In the genomic region with DNA sequence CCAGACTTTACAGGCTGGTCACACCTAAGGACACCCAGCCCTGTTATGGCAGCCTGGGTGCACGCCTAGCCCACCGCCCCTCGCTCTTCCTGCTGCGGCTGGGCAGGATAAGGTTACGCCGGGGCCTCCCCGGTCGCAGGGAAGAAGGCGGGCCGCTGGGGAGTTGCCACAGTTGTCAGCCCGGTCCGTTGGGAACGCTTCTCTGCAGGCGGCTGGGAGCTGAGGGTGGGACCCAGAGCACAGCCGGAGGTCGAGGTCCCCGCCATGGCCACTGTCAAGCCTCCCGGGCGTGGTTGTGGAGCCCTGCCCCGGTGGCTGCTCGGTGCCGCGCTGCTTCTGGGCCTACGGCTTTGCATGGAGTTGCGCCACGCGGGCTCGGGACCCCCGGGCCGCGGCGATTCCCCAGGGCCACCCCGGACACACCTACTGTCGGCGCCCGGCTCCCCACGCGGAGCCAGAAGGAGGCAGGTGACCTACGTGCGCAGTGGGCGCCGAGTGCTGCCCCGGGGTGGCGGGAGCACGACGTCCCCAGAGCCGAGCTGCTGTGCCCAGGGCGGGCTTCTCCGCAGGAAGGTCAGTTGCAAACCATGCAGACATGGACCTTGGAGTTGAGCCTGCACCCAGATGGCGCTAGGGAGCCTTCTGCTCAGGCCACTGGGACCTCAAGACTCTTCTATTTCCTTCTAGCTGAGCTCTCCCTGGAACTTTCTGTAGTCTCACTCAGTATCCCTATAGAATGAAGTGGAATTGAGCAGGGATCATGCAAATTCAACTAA, we compare ENCODE assay signal across 8 mouse cellular contexts. TPM values are rescaled to one million over a fixed set of nuclear protein-coding genes. Genes with fewer than 3 reads are reported as not detected.
A peak's percentile ranks its signal among the peaks of the same experiment; 100 is the strongest.
DNase-seq lines count a peak whose midpoint lies in the region; ATAC-seq and TF ChIP-seq lines count a peak whose summit lies in the region.

Mettl24 (plus strand) TSS at position 191 of the 776 bp plus-strand sequence.

- peak within 1 kb of the TSS; percentile 74 for H3K9ac ChIP-seq in hindbrain, embryonic 12.5 days
- H3K9ac ChIP-seq in lung, postnatal 0 days (replicated peaks; ENCODE audit: low read depth): peak within 1 kb of the TSS; percentile 59

- peak within 1 kb of the TSS; percentile 56 for H3K4me3 ChIP-seq in hindbrain, embryonic 12.5 days
- peak within 1 kb of the TSS; percentile 53 for H3K4me3 ChIP-seq in lung, postnatal 0 days (ENCODE audit: low read depth, low read length)

- H3K27ac ChIP-seq in hindbrain, embryonic 12.5 days: no peak within 1 kb of the TSS
- H3K27ac ChIP-seq in lung, postnatal 0 days (ENCODE audit: low read length): peak within 1 kb of the TSS; percentile 75

- WGBS in hindbrain, embryonic 12.5 days: under 1% methylated on average over 49 of the region's 50 CpGs
- WGBS in lung, postnatal 0 days: under 1% methylated on average over 45 of the region's 50 CpGs

- peak within 1 kb of the TSS; percentile 99 for H3K4me2 ChIP-seq in hindbrain, embryonic 12.5 days (replicated peaks)
- peak within 1 kb of the TSS; percentile 98 for H3K4me2 ChIP-seq in lung, postnatal 0 days (replicated peaks; ENCODE audit: low read depth, low read length)

- H3K4me1 ChIP-seq in hindbrain, embryonic 12.5 days: peaks cover 7% of the 10 kb centered on the region; the same call in 1 of the 2 replicates
- no peaks in the 10 kb centered on the region for H3K4me1 ChIP-seq in lung, postnatal 0 days (ENCODE audit: insufficient read depth, low read depth, low read length)

- H3K9me3 ChIP-seq in hindbrain, embryonic 12.5 days (replicated peaks): no peaks in the 10 kb centered on the region
- H3K9me3 ChIP-seq in lung, postnatal 0 days (ENCODE audit: low read length): no peaks in the 10 kb centered on the region

- no peak for TF ChIP-seq EP300 in lung, postnatal 0 days (IDR thresholded peaks at IDR 0.05)

- peak; percentile 88 for TF ChIP-seq CTCF in lung, postnatal 0 days (IDR thresholded peaks at IDR 0.05)

- H3K27me3 ChIP-seq in hindbrain, embryonic 12.5 days: peaks cover 5% of the 10 kb centered on the region
- no peaks in the 10 kb centered on the region for H3K27me3 ChIP-seq in lung, postnatal 0 days (replicated peaks; ENCODE audit: insufficient read depth, low read length)

- DNase-seq in adrenal gland, adult (ENCODE audit: inconsistent age in 2 of 2, low spot score in 1 of 2): peak; percentile 88 to 94
- peak; percentile 80 to 81 for DNase-seq in cerebellum, postnatal 36 days
- DNase-seq in frontal cortex, postnatal 36 days (ENCODE audit: low spot score in 2 of 2): peak; percentile 62 to 76
- DNase-seq in layer of hippocampus, postnatal 10 days (ENCODE audit: low spot score in 2 of 2): peak; percentile 68 to 80
- DNase-seq in lung, postnatal 0 days (ENCODE audit: low spot score): peak; percentile 89
- DNase-seq in right cerebral cortex, adult 18-20 months: peak; percentile 77
- no peak for DNase-seq in B cell, adult 2 months

- ATAC-seq in hindbrain, embryonic 12.5 days (ENCODE audit: low FRiP score): peak; percentile 88
- peak; percentile 93 for ATAC-seq in lung, postnatal 0 days

- no peaks in the 10 kb centered on the region for H3K36me3 ChIP-seq in hindbrain, embryonic 12.5 days
- no peaks in the 10 kb centered on the region for H3K36me3 ChIP-seq in lung, postnatal 0 days (ENCODE audit: insufficient read depth, low read length)

RNA-seq across cellular contexts. Expression of gene Mettl24, which starts in this region (rescaled TPM):
- 0.39 and 0.59 TPM in 2 replicates for polyA plus RNA-seq in hindbrain, embryonic 12.5 days (2016; fragmentation: Nextera tagmentation; extraction: Ambion mirVana)
- total RNA-seq in layer of hippocampus, postnatal 10 days (2021): 1 to 10 TPM; 1.5 to 2.4 TPM
- polyA plus RNA-seq in lung, postnatal 0 days (2015; fragmentation: Nextera tagmentation; extraction: Ambion mirVana): 17.1 and 21.6 TPM in 2 replicates

Comparison
In these comparisons a context has a peak if more than half of its experiments do, and no peak if none do; other contexts are left out.
1. RNA of gene Mettl24 (polyA plus RNA-seq): 17.1 to 21.6 TPM in lung, postnatal 0 days; 0.39 to 0.59 TPM in hindbrain, embryonic 12.5 days; every median in the first group is over 10 times any median in the second.
2. Peak in ATAC-seq, H3K4me3 ChIP-seq, H3K9ac ChIP-seq and H3K4me2 ChIP-seq in hindbrain, embryonic 12.5 days; RNA of the gene not detected or under 1 TPM.
3. DNase-seq: peak in adrenal gland, adult (2 of 2), cerebellum, postnatal 36 days (2 of 2), frontal cortex, postnatal 36 days (2 of 2), layer of hippocampus, postnatal 10 days (2 of 2), lung, postnatal 0 days (single experiment) and right cerebral cortex, adult 18-20 months (single experiment); none in B cell, adult 2 months (0 of 2).